Mouse (Mus musculus) neutrophil, adult 83 days (primary cell): ENCODE results near the gene Krtap17-1. TPM values are rescaled to one million over a fixed set of nuclear protein-coding genes. Genes with fewer than 3 reads are reported as not detected.

Source experiments
- total RNA-seq, 2 experiments: library from RNA; stranded (reverse); gene quantifications; one replicate each; pipeline ENCODE4 v1.2.4; 2023

Krtap17-1 gene
- not detected for total RNA-seq

GRCm38 (mm10) chr11:99993620-99994383 is at the start of gene Krtap17-1:
Gene Krtap17-1, minus strand, starts transcription at chr11:99993994.

DNA sequence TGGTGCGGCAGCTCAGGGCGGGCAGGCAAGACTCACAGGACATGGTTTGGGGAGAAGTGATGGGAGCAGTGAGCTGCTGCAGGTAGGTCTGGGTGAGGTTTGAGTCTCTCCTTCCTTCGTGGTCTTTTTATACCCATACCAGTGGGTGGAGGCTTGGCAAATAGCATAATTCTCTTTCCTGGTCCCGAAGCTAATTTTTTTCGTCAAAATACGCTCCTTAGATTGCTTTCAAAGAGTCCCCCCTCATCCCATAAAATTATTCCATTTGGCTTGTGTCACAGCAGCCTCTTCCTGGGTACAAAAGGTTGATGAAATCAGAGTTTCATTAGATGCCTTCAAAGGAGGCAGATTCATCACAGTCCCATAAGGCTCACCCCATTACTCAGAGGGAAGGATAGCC is 47.7 kb upstream of the Krtap17-1 start, which contains the start of gene Krt34:
Gene Krt34 (minus strand): TSS at position 101 of the 400 bp plus-strand sequence.

DNA sequence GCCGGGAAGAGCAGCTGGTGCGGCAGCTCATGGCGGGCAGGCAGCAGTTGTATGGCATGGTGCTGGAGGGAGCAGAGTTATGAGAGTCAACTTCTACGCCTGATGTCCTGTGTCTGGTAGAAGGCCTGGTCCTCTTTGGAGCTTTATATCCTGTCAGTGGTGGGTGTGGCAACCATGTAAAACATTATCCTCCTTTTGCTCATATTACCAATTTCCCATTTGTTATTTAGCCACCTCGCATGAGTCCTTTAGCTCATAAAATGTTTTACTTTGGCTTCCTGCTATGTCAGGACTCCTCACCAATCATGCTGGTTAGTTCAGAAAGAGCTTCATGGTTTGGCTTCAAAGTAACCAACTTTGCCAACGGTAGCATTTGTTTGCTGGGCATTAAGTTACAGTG is 36.0 kb upstream of the Krtap17-1 start, which contains the start of gene Krt33b:
Gene Krt33b (minus strand): TSS at position 101 of the 400 bp plus-strand sequence.

GRCm38 (mm10) chr11:100016112-100016511 is 22.3 kb upstream of the Krtap17-1 start, which contains the start of gene Krt33a:
Gene Krt33a, minus strand, starts transcription at chr11:100016212.

GRCm38 (mm10) chr11:99986180-99986647 is 7.6 kb downstream of the Krtap17-1 start, which contains the start of gene Krtap16-1:
Gene Krtap16-1, minus strand, starts transcription at chr11:99986597.

GRCm38 (mm10) chr11:99978953-99979352 is 14.8 kb downstream of the Krtap17-1 start, which contains the start of gene Krtap29-1:
Gene Krtap29-1, minus strand, starts transcription at chr11:99979053.

DNA sequence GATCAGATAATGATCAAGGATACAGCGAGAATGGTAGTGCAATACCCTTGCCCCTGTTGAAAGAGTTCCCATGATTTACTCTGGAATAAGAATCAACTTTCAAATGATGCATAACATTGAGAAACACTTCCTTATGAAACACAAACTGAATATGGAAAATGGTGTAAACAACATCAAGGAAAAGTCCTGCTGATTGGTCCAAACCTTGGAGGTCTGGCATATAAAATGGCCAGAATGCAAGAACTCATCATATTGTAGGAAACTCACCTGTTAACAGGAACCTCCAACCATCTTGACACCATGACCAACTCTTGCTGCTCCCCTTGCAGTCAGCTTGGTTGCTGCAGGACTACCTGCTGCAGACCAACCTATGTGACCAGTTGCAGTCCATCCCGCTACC is 45.6 kb downstream of the Krtap17-1 start, which contains the start of gene Krtap9-5:
Gene Krtap9-5 (plus strand): TSS at position 301 of the 400 bp plus-strand sequence.

Other genes with a start within 250 kb of the Krtap17-1 start
- gene Gm11595, start 221.1 kb downstream of the Krtap17-1 start, total RNA-seq: not detected
- not detected for gene Krtap4-8, start 213.3 kb downstream of the Krtap17-1 start, total RNA-seq
- not detected for gene Krtap4-9, start 208.8 kb downstream of the Krtap17-1 start, total RNA-seq
- gene Gm11596, start 200.5 kb downstream of the Krtap17-1 start, total RNA-seq: not detected
- gene Gm11569, start 195.1 kb downstream of the Krtap17-1 start, total RNA-seq: not detected
- not detected for gene Gm11554, start 189.5 kb downstream of the Krtap17-1 start, total RNA-seq
- not detected for gene Krtap4-13, start 184.1 kb downstream of the Krtap17-1 start, total RNA-seq
- gene Gm11564, start 178.3 kb downstream of the Krtap17-1 start, total RNA-seq: not detected
- gene 2300003K06Rik, start 155.9 kb downstream of the Krtap17-1 start, total RNA-seq: not detected
- gene Krtap4-16, start 142.4 kb downstream of the Krtap17-1 start, total RNA-seq: not detected
- gene Gm11568, start 136.1 kb downstream of the Krtap17-1 start, total RNA-seq: not detected
- gene Gm11559, start 129.5 kb downstream of the Krtap17-1 start, total RNA-seq: not detected
- gene Krtap9-1, start 120.6 kb downstream of the Krtap17-1 start, total RNA-seq: not detected
- gene Gm11567, start 114.8 kb downstream of the Krtap17-1 start, total RNA-seq: not detected
- gene Krtap31-1, start 86.1 kb downstream of the Krtap17-1 start, total RNA-seq: not detected
- not detected for gene Gm11565, start 79.2 kb downstream of the Krtap17-1 start, total RNA-seq
- not detected for gene Krtap31-2, start 57.7 kb downstream of the Krtap17-1 start, total RNA-seq
- gene Krtap9-5, start 45.5 kb downstream of the Krtap17-1 start, total RNA-seq: not detected
- gene Krtap29-1, start 14.9 kb downstream of the Krtap17-1 start, total RNA-seq: not detected
- not detected for gene Krtap16-1, start 7.4 kb downstream of the Krtap17-1 start, total RNA-seq
- gene Krt33a, start 22.2 kb upstream of the Krtap17-1 start, total RNA-seq: not detected
- gene Krt33b, start 35.9 kb upstream of the Krtap17-1 start, total RNA-seq: not detected
- gene Krt34, start 47.6 kb upstream of the Krtap17-1 start, total RNA-seq: not detected
- not detected for gene Krt31, start 56.6 kb upstream of the Krtap17-1 start, total RNA-seq
- gene Krt32, start 94.2 kb upstream of the Krtap17-1 start, total RNA-seq: not detected
- not detected for gene Krt35, start 102.2 kb upstream of the Krtap17-1 start, total RNA-seq
- not detected for gene Krt36, start 111.6 kb upstream of the Krtap17-1 start, total RNA-seq
- gene Krt13, start 127.6 kb upstream of the Krtap17-1 start, total RNA-seq: not detected
- not detected for gene Krt15, start 141.9 kb upstream of the Krtap17-1 start, total RNA-seq
- not detected for gene Krt19, start 154.7 kb upstream of the Krtap17-1 start, total RNA-seq
- not detected for gene Krt9, start 199.3 kb upstream of the Krtap17-1 start, total RNA-seq
- gene Krt14, start 213.6 kb upstream of the Krtap17-1 start, total RNA-seq: not detected